Mouse (Mus musculus): ENCODE results near the gene Hmcn1.
A peak's percentile ranks its signal among the peaks of the same experiment; 100 is the strongest.

The Hmcn1 gene

DNA sequence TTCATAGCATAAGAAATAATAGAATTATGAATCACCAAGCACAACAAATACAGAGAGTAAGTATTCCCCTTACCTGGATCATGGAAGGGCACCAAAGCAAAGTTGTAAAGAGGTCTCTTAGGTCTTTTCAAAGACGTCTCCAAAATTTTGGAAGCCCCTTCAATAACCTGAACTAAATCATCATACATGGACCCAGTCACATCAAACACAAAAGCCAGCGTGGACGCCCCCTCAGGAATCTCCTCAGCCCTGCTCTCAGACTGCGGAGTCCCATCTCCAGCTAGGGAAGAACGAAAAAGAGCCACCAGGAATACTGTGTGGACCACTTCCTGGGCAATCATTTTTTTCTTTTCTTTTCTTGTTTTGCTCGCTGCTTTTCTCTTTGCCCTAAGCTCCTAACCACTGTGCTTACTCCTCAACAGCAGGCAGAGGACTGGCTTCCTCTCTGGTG is 499 bp downstream of the Hmcn1 start:
- no peak for DNase-seq (ENCODE audit: low spot score)

DNA sequence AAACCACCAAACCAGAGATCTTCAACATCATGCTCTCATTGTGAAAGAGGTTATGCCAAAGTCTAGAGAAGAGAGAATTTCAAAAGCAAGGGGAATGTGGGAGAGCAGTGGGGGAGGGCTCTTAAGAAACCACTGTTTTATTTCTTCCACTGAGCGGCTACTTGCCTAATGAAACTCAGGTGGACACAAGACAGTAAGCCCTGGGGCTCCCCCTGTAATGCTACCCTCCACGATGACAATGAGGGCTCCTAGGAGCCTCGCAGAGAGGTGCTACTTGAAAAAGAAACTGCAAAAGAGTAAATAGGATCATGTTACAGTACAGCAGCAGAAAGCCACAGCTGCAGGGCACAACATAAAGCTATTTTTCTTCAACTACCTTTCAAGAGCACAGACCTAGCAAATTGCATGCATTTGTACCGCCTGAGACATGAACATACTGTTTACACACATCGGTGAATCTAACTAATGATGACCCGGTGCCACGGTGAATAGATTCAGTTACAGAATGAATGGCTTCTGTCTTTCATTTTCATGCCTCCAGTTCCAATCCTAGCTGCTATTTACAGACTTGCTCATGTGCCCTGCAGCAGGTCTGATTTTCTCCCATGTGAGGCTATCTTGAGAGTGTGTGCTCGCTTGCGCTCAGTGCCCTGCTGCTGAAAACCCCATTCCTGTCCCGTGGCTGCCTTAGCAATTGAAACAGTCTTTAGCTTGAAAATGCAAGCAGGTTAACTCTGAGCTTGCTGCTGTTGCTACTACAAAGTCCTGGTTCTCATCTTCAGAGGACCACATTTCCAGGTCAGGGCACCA is 1.3 kb downstream of the Hmcn1 start:
- no peak for DNase-seq (ENCODE audit: low spot score)

DNA sequence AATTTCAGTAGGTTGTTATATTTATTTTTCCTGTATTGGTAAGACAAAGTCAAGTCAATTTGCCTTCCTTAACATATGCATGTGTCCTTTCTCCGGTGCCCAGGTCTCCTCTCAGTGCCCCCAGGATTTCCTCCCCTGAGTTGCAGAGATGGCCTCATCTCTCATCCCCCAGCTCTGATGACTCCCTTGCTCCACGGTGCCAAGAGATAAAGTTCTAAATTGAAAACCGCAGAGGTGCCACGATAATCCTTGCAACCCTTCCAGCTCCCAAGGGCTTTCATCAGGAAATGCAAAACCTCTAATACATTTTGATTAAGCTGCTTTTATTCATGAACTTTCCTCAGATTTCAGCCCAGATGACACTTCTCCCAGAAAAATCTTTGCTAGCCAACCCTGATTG is 8.3 kb downstream of the Hmcn1 start:
- DNase-seq (ENCODE audit: low spot score): no peak

DNA sequence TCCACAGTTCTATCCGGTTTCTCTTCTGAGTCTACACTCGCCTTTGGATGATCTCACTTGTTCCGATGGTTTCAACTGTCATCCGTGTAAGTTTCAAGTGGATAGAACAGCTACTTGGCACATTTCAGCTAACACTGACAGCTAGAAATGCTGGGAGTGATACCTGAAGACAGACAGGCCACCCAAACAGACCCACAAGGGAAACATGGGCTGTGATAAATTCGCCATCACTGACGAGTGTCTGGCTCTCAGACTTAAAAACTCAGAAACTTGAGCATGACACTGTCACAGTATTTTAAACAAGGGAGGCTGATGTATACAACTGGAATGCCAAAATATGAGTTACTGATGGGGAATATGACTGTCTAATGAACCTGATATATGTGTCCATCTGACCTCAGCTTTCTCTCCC is 9.1 kb downstream of the Hmcn1 start:
- DNase-seq (ENCODE audit: low spot score): no peak

DNA sequence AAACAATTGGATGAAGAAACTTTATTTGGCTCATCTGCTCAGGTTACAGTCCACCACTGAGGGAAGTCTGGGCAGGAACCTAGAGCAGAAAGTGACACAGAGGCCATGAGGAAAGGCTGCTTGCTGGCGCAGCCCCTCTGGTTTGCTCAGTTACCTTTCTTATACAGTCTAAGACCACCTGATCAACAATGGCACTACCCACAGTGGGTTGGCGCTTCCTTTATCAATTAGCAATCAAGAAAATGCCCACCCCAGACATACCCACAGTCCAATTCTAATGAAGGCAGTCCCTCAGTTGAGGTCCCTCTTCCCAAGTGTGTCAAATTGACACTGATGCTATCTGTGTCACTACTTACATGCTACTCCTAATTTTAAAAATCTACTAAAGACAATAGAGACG is 14.6 kb downstream of the Hmcn1 start:
- no peak for DNase-seq (ENCODE audit: low spot score)

DNA sequence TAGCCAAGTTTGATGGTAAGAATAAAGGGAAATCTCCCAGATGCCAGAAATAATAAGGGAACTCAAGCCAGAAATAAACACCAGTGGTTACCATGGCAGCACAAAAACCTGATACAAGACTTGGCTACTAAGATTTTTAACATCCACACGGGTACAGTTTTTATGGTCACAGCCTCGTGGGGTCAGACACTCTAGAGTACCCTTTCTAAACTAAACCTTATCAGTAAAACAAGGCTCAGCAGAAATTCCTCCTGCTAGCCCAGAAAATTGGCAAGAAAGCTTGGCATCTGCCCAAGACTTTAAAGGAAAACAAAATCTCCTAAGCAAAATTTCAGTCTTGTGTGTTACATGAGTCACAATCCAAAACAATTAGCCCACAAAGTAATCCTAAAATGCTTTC is 17.0 kb downstream of the Hmcn1 start:
- no peak for DNase-seq (ENCODE audit: low spot score)

DNA sequence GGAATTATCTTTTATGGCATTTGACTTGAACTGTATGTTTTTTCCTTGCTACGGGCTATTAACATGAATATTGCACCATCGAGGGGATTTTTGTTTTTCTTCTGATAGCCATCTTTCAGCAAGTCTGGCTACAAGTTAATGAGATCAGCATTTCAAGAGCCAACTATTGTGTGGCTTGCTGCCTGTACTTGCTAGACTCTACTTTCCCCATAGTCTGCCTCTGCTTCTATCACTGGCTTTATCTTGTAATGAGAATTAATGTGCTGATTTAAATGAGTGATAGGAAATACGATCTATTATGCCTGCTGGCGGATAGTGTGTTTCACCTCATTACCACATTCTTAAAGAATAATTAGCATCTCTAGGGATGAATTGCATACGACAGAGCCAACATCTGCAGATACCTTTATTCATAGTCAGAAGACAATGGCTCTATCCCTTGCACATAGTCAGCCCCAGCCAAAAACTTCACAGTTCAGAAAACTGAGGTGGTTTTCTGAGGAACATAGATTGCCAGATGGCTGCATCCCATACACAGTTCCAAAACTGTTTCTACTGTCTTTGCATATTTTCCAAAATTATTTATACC is 33.7 kb downstream of the Hmcn1 start:
- DNase-seq (ENCODE audit: low spot score): no peak

DNA sequence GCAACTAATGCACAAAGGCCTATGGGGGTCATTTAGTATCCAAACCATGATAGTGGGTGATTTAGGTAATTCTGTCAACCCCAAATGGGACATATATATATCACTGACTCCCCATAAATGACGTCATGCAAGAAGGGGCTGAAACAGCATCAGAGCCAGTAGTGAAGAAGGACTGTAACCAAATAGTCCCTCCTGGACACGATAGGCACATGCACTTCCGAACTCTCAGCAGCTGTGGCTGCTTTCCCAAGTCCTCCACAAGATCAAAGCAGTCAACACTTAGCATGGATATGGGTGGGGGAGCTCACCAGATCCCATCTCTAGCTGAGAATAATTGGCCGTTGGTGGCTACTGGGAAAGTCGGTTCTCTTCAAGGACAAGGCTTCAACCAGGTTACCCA is 42.2 kb downstream of the Hmcn1 start:
- DNase-seq (ENCODE audit: low spot score): no peak

DNA sequence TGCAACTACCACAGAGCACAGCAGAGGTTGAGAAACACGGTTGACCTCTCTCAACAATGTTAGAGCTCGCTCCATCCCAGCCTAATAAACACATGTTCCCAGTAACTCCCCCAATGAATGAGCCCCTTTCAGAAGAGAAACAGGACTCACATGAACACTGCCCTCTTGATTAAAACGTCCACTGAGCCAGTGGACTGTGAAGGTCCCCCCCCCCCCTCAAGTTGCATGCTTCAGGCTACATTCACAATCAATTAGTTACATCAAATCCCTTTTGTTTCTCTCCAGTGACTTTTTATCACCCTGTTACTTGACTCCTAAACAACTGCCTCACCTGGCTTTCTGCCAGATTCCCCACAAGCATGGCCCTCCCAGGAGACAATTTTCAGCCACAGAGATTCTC is 43.2 kb downstream of the Hmcn1 start:
- DNase-seq (ENCODE audit: low spot score): no peak

DNA sequence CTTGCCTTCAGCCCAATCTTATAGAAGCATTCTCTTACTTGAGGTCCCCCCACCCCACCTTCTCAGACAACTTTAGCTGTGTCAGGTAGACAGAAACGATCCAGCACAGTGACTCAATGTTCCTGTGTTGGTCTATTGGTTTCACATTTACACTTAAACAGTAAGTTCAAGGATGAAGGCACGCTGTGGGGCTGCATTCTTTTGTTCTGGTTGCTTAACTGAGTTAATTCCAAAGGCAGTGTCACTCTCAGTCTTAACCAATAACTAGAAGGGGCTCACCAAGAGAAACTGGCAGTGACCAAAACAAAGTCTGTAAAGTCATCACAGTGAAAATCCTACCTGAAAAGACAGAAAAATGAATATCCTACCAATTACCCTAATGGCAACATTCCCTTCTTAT is 44.3 kb downstream of the Hmcn1 start:
- DNase-seq (ENCODE audit: low spot score): no peak

DNA sequence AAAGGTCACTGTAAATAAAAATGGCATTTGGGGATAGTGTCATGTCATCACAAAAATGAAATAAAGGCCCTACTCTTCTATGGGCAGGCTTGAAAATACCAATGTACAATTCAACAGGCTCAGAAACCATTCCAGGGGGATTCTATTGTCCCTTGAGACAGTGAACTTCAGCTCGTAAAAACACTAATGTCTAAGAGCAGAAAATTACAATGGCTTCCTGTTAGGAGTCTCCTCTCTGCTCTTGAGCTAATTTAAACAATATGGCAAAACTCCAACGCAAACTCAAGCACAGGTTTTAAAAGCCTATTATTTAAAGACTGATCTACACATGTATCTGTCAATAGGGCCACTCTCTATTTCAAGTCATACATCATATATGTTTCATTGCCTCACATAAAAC is 49.6 kb downstream of the Hmcn1 start:
- no peak for DNase-seq (ENCODE audit: low spot score)

DNA sequence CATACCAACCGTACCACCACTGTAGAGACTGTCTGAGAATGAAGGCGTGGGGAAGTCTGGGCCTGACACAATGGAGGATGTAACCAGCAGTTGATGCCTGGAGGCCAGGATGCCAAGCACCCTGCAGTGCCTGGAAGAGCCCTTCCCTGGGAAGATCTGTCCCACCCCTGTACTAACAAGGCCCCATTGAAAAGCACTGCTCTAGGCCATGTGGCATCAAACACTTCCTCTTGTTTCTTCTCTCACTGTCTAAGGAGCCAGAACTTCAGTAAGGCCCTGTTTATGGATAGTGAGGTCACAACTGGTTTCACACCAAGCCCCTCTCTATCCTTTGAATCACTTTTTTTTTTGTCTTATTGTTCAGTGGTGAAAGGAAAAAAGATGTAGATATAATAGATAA is 51.1 kb downstream of the Hmcn1 start:
- DNase-seq (ENCODE audit: low spot score): no peak

DNA sequence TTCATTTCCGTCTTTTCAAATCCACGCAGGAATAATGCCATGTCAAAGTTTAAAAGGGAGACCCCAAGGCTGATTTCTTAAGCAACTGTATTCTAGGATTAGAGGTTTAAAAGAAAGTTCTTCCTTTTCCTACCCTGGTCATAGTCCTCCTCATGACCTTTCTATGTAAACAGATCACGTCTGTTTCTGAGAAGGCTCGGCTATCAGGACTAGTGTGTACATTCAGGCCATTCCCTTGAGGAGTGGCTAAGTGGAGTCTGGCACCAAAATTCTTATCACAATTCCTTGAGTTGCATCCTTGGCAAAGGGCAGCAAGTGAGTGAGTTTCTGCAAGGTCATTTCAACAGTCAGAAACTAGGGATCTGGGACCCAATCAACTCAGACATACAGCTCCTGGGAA is 56.4 kb downstream of the Hmcn1 start:
- no peak for DNase-seq (ENCODE audit: low spot score)

DNA sequence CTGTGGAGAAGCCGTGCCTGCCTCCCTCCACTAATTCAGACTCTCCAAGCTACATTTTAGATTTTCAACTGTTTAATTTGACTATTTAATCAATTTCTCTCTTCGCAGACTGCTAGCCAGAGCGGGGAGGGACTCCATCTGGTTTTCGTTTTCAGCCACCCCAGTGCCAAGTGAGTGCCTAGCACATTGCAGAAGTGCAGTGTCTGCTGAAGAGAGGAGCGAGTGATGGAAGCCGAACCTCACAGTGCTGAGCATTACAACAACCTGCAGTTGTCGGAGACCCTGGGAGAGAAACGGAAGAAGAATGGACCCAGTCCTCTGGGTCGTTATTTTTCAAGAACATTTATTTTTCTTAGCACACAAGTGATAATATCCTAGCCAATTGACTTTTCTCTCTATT is 59.6 kb downstream of the Hmcn1 start:
- peak; percentile 5 for DNase-seq (ENCODE audit: low spot score)

DNA sequence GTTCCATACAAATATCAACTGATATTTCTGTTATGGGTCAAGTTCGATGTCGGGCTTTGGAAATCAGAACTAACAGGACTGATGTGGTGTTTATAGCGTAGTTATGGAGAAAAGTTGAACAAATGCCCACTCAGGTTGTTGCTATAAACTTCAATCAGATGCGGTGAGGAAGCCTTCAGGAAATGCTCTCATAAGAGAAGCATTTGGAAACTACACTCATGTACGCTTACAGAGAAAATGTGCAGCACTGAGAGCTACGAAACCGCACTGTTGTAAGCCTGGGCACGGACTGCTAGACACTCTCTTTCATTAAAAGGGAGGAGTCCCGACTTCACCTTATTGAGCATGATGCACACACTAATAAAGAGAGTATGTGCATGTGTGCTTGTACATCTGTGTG is 72.4 kb downstream of the Hmcn1 start:
- no peak for DNase-seq (ENCODE audit: low spot score)

DNA sequence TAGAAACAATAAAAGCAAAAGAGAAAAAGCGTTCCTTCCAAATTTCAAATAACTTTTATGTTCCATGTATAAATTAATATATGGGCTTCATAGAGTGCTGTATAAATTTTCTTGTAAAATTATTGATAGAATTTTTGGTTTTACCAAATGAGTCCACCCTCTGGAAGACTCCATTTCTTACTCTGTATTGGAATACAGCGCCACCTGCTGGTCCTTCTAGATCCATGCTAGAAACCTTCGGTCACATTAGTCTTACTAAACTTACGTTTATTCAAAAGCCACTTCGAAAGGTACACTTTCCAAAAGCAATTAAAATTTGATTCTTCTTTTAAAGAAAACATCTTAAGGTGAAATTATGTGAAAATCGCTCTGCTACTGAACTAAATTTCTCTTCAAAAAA is 73.0 kb downstream of the Hmcn1 start:
- DNase-seq (ENCODE audit: low spot score): peak; percentile 19

DNA sequence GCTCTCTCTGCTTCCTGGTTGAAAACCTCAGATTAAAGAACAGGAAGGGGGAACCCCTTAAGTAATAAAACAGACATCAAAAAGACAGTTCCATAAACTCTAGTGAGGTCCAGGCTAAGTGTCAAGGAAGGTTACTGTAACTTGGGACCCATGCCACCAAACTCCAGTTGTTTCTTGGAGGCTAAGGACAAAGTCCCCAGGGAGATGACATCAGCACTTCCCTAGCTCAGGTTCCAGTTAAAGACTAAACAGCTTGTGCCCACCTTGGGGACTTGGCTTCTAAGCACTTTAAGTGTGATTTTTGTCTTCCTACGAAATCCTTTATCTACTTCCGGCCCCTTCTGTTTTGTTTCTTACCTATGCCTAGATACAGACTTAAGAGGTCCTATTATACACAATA is 78.3 kb downstream of the Hmcn1 start:
- DNase-seq (ENCODE audit: low spot score): no peak

DNA sequence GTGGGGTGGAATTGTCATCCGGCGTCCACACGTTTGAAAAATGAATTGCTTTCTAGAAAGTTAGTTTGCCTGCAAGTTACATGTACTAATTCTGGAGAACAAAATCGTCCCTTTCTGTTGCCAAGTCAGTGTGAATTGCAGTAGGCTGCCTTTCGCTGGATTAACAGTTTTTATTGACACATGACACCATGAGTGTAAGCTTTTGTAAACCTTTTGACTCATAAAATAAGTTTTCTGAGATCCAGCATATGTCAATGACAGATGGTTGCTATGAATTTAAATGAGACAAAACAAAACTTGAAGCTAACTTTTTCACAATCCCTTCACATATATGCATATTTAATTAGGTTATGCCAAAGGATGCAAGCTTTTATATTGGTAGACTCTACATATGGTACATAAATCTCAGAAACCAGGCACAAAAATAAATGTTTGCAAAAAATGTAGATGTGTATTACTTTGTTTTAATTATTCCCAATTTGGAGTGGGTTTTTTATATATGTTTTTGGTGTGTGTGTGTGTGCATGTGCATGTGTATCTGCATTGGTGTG is 79.6 kb downstream of the Hmcn1 start:
- no peak for DNase-seq (ENCODE audit: low spot score)

DNA sequence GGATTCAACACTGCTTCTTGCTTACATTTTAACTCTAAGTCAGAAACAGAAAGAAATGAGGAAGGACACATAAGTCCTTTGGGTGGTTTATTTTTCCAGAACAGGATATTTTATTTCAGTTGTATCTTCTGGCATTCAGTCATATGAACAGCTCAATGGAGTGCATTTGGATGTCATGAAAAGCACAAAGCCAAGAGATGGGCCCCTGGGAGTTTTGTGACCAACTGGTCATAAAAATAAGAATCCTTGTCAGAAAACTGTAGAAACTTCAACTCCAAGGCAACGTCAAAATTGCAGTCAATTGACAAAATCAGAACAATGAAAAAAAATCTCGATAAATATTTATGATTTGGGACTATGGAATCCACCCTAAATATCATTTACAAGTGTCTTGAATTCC is 83.6 kb downstream of the Hmcn1 start:
- no peak for DNase-seq (ENCODE audit: low spot score)

DNA sequence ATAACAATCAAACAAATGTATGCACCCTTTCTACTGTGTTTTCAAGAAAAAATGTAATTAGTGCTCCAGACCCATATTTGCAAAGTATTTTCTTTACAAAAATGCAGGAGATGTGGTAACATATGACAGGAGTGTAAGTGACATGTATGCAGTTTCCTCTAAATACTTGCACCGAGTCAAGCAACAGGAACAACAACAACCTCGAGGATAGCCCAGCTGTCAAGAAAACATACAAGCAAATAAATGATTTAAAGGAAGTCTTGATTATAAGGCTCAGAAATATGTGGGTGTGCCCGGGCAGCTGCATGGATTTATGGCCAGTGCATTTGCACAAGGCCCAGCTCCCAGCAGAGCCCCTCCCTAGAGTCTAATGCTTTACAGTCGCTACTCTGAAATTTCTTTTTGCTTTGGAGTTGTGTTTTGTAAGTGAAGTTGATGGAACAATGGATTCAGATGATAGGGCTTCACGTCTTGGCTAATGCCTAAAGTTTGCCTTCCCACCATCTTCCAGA is 99.5 kb downstream of the Hmcn1 start:
- DNase-seq (ENCODE audit: low spot score): no peak

DNA sequence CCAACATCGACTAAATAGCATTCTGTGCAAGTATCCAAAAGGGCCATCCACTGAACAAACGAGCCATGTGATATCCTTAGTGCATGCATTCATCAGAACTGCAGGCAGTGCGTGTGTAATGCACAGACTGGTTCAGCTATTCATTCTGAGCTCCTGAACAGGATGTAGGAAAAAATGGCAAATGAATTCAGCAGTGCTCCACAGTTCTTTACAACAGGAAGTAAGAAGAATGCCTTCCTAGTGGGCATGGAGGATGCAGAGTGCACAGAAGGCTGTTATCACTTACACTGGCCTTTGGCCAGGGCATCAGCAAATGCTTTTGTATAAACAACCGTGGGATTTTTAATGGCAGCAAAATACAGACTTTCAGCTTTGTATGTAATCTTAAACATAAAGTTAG is 103.2 kb downstream of the Hmcn1 start:
- no peak for DNase-seq (ENCODE audit: low spot score)

DNA sequence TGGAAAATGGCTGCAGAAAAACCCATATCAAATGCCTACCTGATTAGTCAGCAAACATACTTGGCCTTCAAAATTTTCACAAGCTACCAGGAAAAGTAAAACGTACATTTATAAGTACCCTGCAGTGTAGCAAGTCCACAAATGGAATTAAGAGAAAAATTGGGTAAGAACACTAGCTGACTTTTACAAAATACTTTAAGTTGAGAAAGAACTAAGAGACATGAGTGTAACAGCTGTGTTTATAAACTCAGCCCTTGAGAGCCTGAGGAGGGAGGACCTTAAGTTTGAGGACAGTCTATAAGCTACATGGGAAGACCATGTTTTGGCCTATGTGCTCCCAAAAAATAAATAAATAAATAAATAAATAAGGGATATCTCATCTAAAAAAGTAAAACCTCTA is 107.0 kb downstream of the Hmcn1 start:
- DNase-seq (ENCODE audit: low spot score): no peak

DNA sequence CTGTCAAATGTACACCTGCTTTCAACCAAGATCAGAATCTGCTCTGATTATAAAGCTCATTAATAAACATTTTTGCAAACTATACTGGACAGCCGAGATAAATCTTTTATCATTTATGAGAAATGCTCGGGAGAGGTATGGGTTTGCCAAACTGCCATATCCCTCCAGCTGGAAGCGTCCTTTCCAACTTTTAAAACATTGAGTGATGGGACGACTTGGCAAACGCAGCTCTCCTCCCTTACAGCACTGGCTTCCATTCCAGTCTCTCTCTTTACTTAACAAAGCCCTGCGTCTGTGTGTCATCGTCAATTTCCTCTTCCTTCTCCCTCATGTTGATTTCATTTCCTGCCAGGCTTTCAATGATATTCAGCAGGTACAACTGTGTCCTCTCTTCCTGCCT is 114.8 kb downstream of the Hmcn1 start:
- DNase-seq (ENCODE audit: low spot score): no peak

DNA sequence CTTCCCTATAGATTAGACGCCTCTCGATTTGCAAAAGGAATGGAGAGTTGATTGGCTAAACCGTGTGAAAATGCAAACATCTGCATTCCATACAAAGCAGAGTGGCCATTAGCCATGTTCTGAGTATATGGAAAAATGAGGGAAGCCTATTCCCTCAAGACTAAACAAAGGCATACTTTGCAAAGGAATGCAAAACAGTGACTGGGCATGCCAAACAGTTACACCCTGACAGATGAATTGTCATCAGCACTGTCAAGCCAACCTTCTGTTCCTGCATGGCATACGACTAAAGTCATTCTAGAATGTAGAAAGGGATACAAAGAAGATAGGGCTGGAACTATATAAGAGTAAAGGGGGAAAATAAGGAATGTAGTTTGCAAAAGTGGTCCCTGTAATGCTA is 115.3 kb downstream of the Hmcn1 start:
- DNase-seq (ENCODE audit: low spot score): no peak

All from ovary, postnatal 36 days (tissue).